Mouse (Mus musculus) monocyte, adult 5-6 weeks (primary cell): ENCODE measurements at regions not wholly inside any gene's neighbourhood (a gene's known extent, or its start where the extent isn't known, plus 50 kb on each side); places are given as distances from the start of the nearest gene placed in this dataset.

Experiments
- ATAC-seq: fragments of 153-309, 156-312 bp; replicated peaks from 2 replicates; pipeline ENCODE4 v1.8.0; 2017; ENCODE audit warnings: mild to moderate bottlenecking; ENCODE audit not compliant: low TSS enrichment, insufficient number of reproducible peaks, severe bottlenecking, poor library complexity, low FRiP score

DNA sequence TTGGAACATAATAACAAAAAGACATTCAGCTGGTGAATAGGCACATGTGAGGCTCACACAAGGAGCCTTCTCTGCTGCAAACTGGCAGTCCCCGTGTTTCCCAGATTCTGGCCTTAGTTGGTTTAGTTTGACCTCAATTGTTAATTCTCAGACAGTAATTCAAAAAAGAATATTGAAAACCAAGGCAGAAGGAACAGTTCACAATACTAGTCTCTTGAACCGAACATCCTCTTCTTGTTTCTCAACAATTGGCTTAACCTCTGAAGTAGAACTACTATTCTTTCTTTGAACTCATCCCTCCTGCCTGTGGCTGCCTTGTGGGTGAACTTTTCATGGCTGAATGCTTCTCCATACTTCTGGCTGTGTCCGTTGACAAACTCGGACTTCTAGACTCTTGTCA, 110.4 kb upstream of the Neil3 start:
- no peak for ATAC-seq

- no peak for ATAC-seq
These were observed 130.3 kb upstream of the Neil3 start for GRCm38 (mm10) chr8:53769211-53769610.

DNA sequence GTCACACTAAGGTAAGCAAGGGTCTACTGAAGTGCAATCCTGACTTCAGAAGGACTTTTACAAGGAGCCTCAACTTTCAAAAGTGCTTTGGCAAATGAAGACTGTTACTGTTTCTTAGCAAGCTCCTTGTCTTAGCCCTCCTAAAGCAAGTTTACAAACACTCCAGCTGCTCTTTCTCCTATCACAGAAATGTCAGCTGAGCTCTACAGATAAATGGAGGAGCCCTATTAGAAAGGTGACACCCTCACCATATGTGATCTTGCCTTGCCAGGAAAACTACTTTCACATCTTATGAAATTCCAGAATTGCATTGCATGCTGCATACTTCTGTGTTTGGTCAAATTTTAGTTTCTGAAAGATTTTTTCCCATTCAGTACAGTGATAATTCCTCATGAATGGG, 136.6 kb upstream of the Neil3 start:
- no peak for ATAC-seq

GRCm38 (mm10) chr8:53780886-53781285, 142.0 kb upstream of the Neil3 start:
- no peak for ATAC-seq

GRCm38 (mm10) chr8:53781885-53782284, 143.0 kb upstream of the Neil3 start:
- ATAC-seq = no peak

DNA sequence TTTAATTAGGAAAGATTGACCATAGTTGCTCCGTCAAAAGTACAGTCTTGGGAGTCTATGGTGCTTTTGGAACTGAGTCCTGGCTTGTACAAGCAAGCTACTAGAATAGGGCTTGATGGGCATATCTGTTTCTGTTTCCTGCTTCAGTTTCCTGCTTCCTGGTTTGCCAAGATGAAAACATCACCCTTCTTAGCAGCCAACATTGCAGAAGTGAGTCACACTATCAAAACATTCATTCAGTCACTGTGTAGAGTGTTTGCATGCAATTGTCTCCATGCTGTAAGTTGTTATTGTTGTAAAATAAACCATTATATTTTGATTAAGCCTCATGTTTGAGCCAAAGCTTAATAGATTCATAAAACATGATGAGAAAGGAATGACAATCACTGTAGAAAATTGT, 149.3 kb upstream of the Neil3 start:
- no peak for ATAC-seq

- ATAC-seq = no peak
These were observed 182.3 kb upstream of the Neil3 start for GRCm38 (mm10) chr8:53821148-53821547.

GRCm38 (mm10) chr8:53827395-53827794, 188.5 kb upstream of the Neil3 start:
- ATAC-seq = no peak

DNA sequence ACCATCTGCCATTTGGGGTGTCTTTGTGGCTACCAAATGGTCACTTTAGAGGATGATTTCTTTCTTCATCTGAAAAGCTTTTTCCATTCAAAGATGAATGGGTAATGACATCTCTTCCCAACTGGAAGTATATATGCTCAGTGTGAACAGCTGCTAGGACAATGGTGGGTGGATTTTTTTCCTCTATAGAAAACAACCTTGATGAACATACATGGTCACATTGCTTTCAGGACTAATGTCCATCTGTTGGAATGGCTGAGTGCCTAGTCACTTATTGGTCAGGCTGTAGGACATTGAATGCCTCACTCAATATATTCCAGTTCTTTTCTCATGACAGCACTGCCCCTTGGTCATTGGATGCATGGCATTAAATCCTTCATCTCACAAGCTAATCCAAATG, 209.0 kb upstream of the Neil3 start:
- no peak for ATAC-seq

- no peak for ATAC-seq
These were observed 208.8 kb upstream of the Vegfc start for GRCm38 (mm10) chr8:53868567-53868966.

GRCm38 (mm10) chr8:53869997-53870596, 207.3 kb upstream of the Vegfc start:
- ATAC-seq = peak; percentile 70; the same call in 1 of the 2 replicates

DNA sequence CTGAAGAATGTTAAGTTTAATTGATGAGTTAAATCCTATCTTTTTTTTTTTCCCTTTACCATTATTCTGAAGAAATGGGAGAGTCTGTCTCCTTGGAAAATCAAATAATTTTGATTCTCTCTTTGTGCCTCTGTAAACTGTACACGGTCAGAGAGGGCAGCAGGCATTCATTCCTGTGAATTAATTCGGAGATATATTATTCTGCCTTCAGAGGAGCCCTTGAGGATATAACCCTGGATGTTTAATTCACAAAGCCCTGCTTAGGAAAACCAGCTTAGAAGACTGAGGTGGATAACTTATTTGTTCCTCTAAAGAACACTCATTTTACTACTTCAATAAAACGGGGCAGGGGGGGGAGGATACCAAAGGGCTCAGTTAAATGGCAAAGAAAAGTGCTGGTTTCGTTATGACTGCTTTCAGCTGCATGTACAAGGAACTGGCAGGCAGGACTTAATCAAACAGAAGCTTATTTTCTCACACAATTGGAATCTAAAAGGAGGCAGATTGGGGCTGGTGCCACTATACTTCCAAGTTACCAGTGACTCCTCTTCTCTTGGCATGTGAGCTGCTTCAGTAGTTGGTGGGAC, 205.3 kb upstream of the Vegfc start:
- ATAC-seq = no peak

DNA sequence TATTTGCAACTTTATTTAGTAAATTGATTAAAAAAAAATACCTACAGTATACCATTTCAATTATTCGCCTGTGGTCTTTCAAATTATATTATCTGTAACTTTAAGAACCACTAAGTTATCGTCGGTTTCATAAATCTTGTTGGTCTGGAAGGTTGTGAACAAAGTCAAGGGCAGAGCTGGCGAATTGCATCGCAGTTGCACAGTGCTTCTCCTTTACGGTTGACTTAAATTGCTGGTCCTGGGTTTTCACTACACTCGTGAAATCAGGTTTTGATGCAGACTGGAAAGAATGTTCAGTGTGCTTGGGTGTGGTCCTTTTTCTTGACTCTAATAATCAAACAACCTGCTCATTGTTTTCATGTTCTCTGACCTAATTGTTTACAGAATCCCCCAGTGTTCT, 198.6 kb upstream of the Vegfc start:
- ATAC-seq = no peak

DNA sequence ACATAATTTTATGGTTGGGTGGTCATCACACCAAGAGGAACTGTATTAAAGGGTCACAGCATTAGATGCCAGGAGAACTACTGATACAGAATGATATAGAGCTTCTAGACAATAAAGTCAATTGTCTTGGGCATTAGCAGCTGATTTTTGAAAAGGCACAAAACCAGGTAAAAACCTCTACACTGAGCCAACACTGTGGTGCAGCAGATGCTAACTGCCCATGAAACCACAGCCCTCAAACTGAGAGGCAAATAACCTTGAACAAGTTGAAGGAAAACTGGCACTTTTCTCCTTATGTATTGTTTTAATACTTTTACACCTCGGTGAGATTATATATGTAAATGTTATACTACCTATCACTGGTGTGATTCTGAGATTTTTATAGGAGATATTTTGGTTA, 195.9 kb upstream of the Vegfc start:
- ATAC-seq = no peak

DNA sequence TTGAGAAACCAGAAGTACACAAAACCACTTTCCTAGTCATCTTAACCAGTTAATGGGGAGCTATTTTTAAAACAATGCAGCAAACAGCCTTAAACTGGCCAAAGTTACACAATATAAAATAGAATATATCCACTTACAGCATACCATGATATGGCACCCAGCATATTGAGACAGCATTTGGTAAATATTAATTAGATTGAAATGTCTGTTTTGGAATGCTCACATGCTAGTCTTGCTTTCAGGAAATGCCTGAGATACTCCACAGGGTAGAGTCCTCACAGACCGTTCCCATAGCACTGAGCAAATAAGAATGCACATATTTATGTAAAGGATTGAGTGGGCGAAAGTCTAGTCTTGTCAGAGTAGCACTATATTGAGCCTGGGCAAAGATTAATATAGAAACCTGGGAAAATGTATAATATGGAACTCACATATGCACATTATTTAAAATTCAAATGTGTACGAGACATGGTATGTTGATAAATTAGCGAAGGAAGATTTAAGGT, 185.1 kb upstream of the Vegfc start:
- no peak for ATAC-seq

DNA sequence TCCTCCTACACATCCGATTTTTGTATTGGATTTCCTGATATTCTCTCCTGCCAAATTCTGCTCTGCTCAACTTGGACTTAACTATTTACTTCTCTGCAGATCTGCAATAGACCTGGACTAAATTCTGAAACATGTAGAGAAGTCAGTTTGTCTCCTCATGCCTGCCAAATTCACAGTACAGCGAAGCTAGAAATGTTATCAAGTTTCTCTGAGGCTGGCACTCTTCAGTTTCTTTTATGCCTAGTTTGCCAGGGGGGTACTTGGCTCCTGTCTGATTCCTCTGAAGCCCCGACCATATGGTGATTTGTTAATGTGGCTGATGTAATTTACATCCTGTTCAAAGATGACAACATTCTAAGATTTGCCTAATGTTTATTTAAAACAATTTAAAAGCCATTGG, 184.6 kb upstream of the Vegfc start:
- no peak for ATAC-seq

DNA sequence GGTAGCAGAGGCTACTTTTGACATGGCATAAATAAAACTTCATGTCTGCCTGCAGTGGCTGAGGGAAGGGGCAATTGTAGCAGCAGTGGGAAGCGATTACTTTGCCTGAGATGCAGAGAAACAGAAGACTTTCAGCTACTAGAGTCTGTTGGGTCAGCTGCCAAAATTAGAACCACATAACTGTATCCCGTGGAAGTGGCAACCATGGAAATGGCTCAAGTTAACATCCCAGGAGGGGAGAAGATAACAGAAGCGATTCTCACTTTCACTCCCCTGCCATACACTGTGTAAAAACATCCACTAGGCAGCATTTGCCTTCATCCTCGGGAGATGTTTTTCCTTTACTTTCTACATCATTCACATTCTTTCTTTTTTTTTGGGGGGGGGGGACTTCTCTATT, 155.1 kb upstream of the Vegfc start:
- ATAC-seq = no peak

- no peak for ATAC-seq
These were observed 146.7 kb upstream of the Vegfc start for GRCm38 (mm10) chr8:53930685-53931084.

DNA sequence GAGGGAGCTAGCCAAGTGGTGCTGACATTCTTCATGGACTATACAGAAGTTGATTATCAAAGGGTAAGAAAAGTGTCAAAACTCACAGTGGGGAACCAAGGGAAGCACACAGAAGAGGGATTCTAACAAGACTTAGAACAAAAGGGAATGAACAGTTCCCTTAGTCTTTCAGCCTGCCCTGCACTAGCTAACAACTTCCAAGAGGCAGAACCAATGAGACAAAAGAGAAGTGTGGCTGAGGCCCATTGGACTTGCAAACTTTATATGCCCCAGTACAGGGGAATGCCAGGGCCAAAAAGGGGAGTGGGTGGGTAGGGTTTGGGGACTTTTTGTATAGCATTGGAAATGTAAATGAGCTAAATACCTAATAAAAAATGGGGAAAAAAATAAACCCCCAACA, 139.0 kb upstream of the Vegfc start:
- no peak for ATAC-seq

GRCm38 (mm10) chr8:53939519-53939918, 137.9 kb upstream of the Vegfc start:
- ATAC-seq = no peak

DNA sequence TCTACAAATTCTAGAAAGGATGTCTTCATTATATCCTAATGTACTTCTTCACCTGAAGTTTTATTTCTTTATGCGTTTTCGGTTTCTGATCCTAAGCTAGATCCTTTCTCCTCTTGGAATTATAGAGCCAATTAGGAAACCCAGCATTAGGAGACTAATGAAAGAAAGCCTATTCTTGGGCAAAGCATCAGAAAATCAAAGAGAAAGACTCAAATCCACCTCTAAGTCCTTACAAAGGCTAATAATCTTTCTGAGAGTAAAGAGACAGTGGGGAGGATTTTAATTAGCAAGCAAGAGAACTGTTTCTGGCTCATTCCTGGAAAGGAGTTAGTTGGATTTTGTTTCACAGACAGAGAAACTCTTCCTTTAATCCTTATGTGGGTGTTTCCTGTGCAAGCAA, 136.3 kb upstream of the Vegfc start:
- no peak for ATAC-seq
